Mouse (Mus musculus) hindbrain, postnatal 0 days (tissue): Measurements from ENCODE around the gene 1500011B03Rik. TPM values are rescaled to one million over a fixed set of nuclear protein-coding genes. Genes with fewer than 3 reads are reported as not detected.
"Not testable (repeated sequence)": the region's sequence is repeated elsewhere in the genome, so short reads cannot be mapped to it uniquely, and the experiment has no call there.

Experiments
- ATAC-seq: fragments of 200-750 bp; cut with Nextera tagmentation; 2 replicates; pipeline ENCODE4 v1.8.0; 2017; ENCODE audit warnings: mild to moderate bottlenecking, moderate TSS enrichment, moderate library complexity
- DNase-seq: peaks from one replicate; pipeline ENCODE4 v3.0.0-alpha.2; 2015; ENCODE audit warnings: low spot score
- H3K27ac ChIP-seq: fragments of 300-500 bp; sonication (generic); 2 replicates; pipeline ENCODE4 v1.5.1; 2014; ENCODE audit warnings: mild to moderate bottlenecking
- H3K27me3 ChIP-seq: fragments of 300-500 bp; sonication (generic); 2 replicates; pipeline ENCODE4 v1.6.1; 2014; ENCODE audit warnings: low read length, mixed read lengths; ENCODE audit not compliant: insufficient read depth
- H3K36me3 ChIP-seq: fragments of 300-500 bp; sonication (generic); 2 replicates; pipeline ENCODE4 v1.6.1; 2014; ENCODE audit warnings: low read length, mixed read lengths; ENCODE audit not compliant: insufficient read depth
- H3K4me1 ChIP-seq: fragments of 300-500 bp; sonication (generic); 2 replicates; pipeline ENCODE4 v1.6.1; 2014; ENCODE audit warnings: antibody characterized with exemption, low read length, mixed read lengths; ENCODE audit not compliant: insufficient read depth
- H3K4me2 ChIP-seq: fragments of 300-500 bp; sonication (generic); 2 replicates; pipeline ENCODE4 v1.6.1; 2014; ENCODE audit warnings: low read depth, mild to moderate bottlenecking, low read length, moderate library complexity, mixed read lengths
- H3K4me3 ChIP-seq: fragments of 300-500 bp; sonication (generic); 2 replicates; pipeline ENCODE4 v1.5.1; 2014; ENCODE audit warnings: low read length
- H3K9ac ChIP-seq: fragments of 300-500 bp; sonication (generic); replicated peaks from 2 replicates; pipeline ENCODE4 v1.6.1; 2014; ENCODE audit warnings: mild to moderate bottlenecking, low read length, moderate library complexity, mixed read lengths
- H3K9me3 ChIP-seq: fragments of 300-500 bp; sonication (generic); 2 replicates; pipeline ENCODE4 v1.6.1; 2016; ENCODE audit warnings: low read length, mixed read lengths
- CTCF ChIP-seq: IDR thresholded peaks from 2 replicates; pipeline ENCODE4 v1.5.1; 2016; ENCODE audit warnings: antibody characterized with exemption, control low read depth, low read depth
- WGBS: fragments of 180-500 bp; shearing (Covaris S2); extraction: QIAGEN DNeasy Blood & Tissue Kit; methylation state at CpG from one replicate; pipeline ENCODE4 v1.1.7; 2014; 5-methylcytosine and 5-hydroxymethylcytosine counted together
- polyA plus RNA-seq: library from polyadenylated mRNA; unstranded; fragments of >200 nt; fragmentation: Nextera tagmentation; extraction: Ambion mirVana; gene quantifications from 2 replicates; pipeline ENCODE4 v1.2.1, GENCODE M21; 2015
- total RNA-seq: library from RNA; depleted of rRNA; stranded (reverse); fragments of >200 nt; gene quantifications from 2 replicates; pipeline ENCODE4 v1.2.3, GENCODE M21; 2014; rRNA removed

1500011B03Rik gene
- total RNA-seq (250 and 316 TPM in 2 replicates), polyA plus RNA-seq (354 and 366 TPM in 2 replicates)

- Histone ChIP-seq H3K36me3 (no peaks in the 10 kb centered on the region), H3K9ac (peak within 1 kb of the TSS; percentile 57), H3K27ac (peak within 1 kb of the TSS; percentile 79), H3K4me2 (peak within 1 kb of the TSS; percentile 58), H3K9me3 (no peaks in the 10 kb centered on the region), H3K27me3 (no peaks in the 10 kb centered on the region), H3K4me1 (0 out of 2 replicates have a peak, but pooled peaks cover 4% of the 10 kb centered on the region), H3K4me3 (peak within 1 kb of the TSS; percentile 57)
- no peak for TF ChIP-seq CTCF
- DNase-seq (peak; percentile 92), ATAC-seq (peak; percentile 92)
- WGBS = 7% methylated on average over 53 of the region's 53 CpGs
Observed at GRCm38 (mm10) chr5:114822796-114823688, at the start of gene 1500011B03Rik. Gene 1500011B03Rik, minus strand, starts transcription at chr5:114823468.

DNA sequence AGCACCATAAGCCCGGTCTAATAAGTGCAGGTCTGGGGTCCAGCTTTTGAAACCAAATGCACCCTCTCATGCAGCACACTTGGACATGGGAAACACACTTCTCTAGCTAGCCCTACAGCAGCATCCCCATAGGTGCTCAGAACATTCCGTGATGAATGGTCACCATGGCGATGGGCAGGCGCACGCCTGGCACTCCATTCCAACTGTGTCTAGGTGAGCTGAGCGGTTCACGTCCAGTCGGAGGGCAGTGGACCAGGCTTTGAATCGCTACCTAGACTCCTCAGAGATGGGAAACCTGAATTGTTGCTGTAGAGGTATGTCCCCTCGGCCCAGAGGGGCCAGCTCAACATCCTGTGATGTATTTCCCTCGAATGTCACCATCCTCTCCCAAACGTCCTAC lies 42.0 kb upstream of the 1500011B03Rik start:
- 83% methylated on average over 12 of the region's 12 CpGs for WGBS
- H3K27ac ChIP-seq = no peak overlapping the region

DNA sequence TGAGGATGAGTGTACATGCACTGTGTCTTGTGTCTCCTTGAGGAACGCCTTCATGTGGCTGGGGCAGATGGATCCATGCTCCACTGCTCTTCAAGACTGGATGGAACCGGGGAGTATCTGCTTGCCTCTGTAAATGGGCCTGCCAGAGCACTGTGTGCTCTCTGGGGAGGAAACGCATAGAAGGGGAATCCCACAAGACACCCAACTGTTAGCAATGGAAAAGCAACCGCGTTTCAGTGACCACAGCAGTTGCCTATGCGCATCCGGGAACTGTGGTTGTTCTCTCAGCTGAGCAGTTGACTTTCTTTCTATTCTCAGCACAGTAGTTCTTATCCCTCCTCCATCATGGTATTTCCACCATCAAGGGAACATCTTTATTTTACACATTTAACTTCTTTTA lies 41.5 kb upstream of the 1500011B03Rik start:
- H3K9ac ChIP-seq = no peak overlapping the region
- 73% methylated on average over 7 of the region's 7 CpGs for WGBS
- no peak overlapping the region for H3K4me2 ChIP-seq
- H3K27ac ChIP-seq = no peak overlapping the region
- peaks cover 9% of the 10 kb centered on the region; the same call in 1 of the 2 replicates for H3K9me3 ChIP-seq
- no peaks in the 10 kb centered on the region for H3K36me3 ChIP-seq
- no peaks in the 10 kb centered on the region for H3K27me3 ChIP-seq
- no peak for DNase-seq
- no peaks in the 10 kb centered on the region for H3K4me1 ChIP-seq
- no peak for TF ChIP-seq CTCF
- H3K4me3 ChIP-seq = no peak overlapping the region
- no peak for ATAC-seq

More for the DNA sequence above, 42.0 kb upstream of the 1500011B03Rik start:
- ATAC-seq (no peak), DNase-seq (no peak)
- no peak overlapping the region for H3K9ac ChIP-seq
- no peaks in the 10 kb centered on the region for H3K36me3 ChIP-seq
- TF ChIP-seq CTCF = no peak
- no peak overlapping the region for H3K4me3 ChIP-seq
- H3K4me1 ChIP-seq = no peaks in the 10 kb centered on the region
- H3K9me3 ChIP-seq = peaks cover 9% of the 10 kb centered on the region; the same call in 1 of the 2 replicates
- no peaks in the 10 kb centered on the region for H3K27me3 ChIP-seq
- H3K4me2 ChIP-seq = no peak overlapping the region

GRCm38 (mm10) chr5:114861730-114862129 lies 38.5 kb upstream of the 1500011B03Rik start:
- H3K4me2 ChIP-seq = no peak overlapping the region
- 54% methylated on average over 6 of the region's 6 CpGs for WGBS

GRCm38 (mm10) chr5:114859253-114859652 lies 36.0 kb upstream of the 1500011B03Rik start:
- Histone ChIP-seq H3K4me3 (peak overlapping the region; percentile 22), H3K36me3 (no peaks in the 10 kb centered on the region), H3K9me3 (no peaks in the 10 kb centered on the region), H3K9ac (peak overlapping the region; percentile 45), H3K27me3 (no peaks in the 10 kb centered on the region), H3K4me2 (peak overlapping the region; percentile 60), H3K27ac (peak overlapping the region; percentile 7; the same call in 1 of the 2 replicates), H3K4me1 (no peaks in the 10 kb centered on the region)
- DNase-seq = peak; percentile 91
- ATAC-seq = peak; percentile 83
- TF ChIP-seq CTCF = peak; percentile 92
- WGBS = 6% methylated on average over 18 of the region's 18 CpGs

More at GRCm38 (mm10) chr5:114861730-114862129, 38.5 kb upstream of the 1500011B03Rik start:
- Histone ChIP-seq H3K9ac (no peak overlapping the region), H3K9me3 (no peaks in the 10 kb centered on the region), H3K4me3 (no peak overlapping the region), H3K4me1 (no peaks in the 10 kb centered on the region), H3K27ac (no peak overlapping the region), H3K27me3 (no peaks in the 10 kb centered on the region), H3K36me3 (no peaks in the 10 kb centered on the region)
- TF ChIP-seq CTCF = no peak
- ATAC-seq = no peak
- no peak for DNase-seq

GRCm38 (mm10) chr5:114858582-114858981 lies 35.3 kb upstream of the 1500011B03Rik start, which contains the start of gene Gm9936:
Gene Gm9936, minus strand, starts transcription at chr5:114858682.
- Histone ChIP-seq H3K9ac (peak within 1 kb of the TSS; percentile 45), H3K36me3 (no peaks in the 10 kb centered on the region), H3K4me1 (no peaks in the 10 kb centered on the region), H3K27me3 (no peaks in the 10 kb centered on the region), H3K9me3 (no peaks in the 10 kb centered on the region), H3K27ac (peak within 1 kb of the TSS; percentile 7; the same call in 1 of the 2 replicates), H3K4me3 (peak within 1 kb of the TSS; percentile 22), H3K4me2 (peak within 1 kb of the TSS; percentile 60)
- ATAC-seq = no peak
- no peak for TF ChIP-seq CTCF
- DNase-seq = no peak
- WGBS = 86% methylated on average over 12 of the region's 12 CpGs

DNA sequence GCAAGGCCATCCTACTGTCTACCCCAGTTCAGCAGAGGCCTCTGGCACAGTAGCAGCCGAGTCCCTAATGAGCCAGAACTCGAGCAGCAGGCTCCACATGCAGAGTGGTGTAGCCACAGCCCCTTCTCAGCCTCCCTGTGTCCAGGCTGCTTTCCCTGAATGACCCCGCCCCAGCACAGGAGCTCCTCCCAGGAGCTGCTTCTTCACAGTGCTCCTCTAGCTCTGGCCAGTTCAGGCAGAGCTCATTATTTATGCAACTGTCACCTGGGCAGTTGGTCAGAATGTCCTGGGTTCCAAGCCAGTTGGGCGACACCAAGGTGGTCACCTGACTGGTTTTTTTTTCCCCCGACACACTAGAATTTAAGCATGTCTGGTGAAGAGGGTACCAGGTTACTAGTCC lies 30.1 kb upstream of the 1500011B03Rik start, which contains the start of gene 4930519G04Rik:
Gene 4930519G04Rik (plus strand): TSS at position 301 of the 400 bp plus-strand sequence.
- H3K4me3 ChIP-seq, H3K9ac ChIP-seq, H3K27me3 ChIP-seq, H3K27ac ChIP-seq, H3K36me3 ChIP-seq, H3K4me1 ChIP-seq, H3K9me3 ChIP-seq, ATAC-seq, DNase-seq, H3K4me2 ChIP-seq: not testable (repeated sequence)
- 84% methylated on average over 3 of the region's 5 CpGs for WGBS
